Mouse (Mus musculus) bone marrow, adult 2 months (tissue): ENCODE data around the gene Myh7b. TPM values are rescaled to one million over a fixed set of nuclear protein-coding genes. Genes with fewer than 3 reads are reported as not detected.

Source experiments
- H3K27ac ChIP-seq: fragments of 200-500 bp; 2 replicates; pipeline ENCODE4 v1.5.1; 2012; ENCODE audit warnings: low read depth, mild to moderate bottlenecking, control low read depth, inconsistent platforms, low read length; ENCODE audit not compliant: control insufficient read depth, poor library complexity, insufficient read depth
- H3K4me1 ChIP-seq: fragments of 200-500 bp; 2 replicates; pipeline ENCODE4 v1.6.1; 2011; ENCODE audit warnings: low read length; ENCODE audit not compliant: control insufficient read depth, insufficient read depth
- H3K4me3 ChIP-seq: fragments of 200-500 bp; replicated peaks from 2 replicates; pipeline ENCODE3; 2011; ENCODE audit warnings: mild to moderate bottlenecking, low read depth, low read length, control low read depth; ENCODE audit not compliant: control insufficient read depth
- CTCF ChIP-seq: fragments of 200-500 bp; IDR thresholded peaks from 2 replicates; pipeline ENCODE4 v1.5.1; 2011; ENCODE audit warnings: low read length, control low read depth; ENCODE audit not compliant: control insufficient read depth, insufficient read depth
- POLR2A ChIP-seq: fragments of 200-500 bp; IDR thresholded peaks from 2 replicates; pipeline ENCODE4 v1.6.1; 2011; ENCODE audit warnings: low read depth, mild to moderate bottlenecking, control low read depth, low read length, borderline replicate concordance; ENCODE audit not compliant: control insufficient read depth
- WGBS: fragments of 180-500 bp; shearing (Covaris S2); methylation state at CpG from one replicate; pipeline ENCODE4 v1.1.7; 2018; 5-methylcytosine and 5-hydroxymethylcytosine counted together
- polyA plus RNA-seq: library from polyadenylated mRNA; stranded (reverse); fragments of >200 nt; gene quantifications from 2 replicates; pipeline ENCODE4 v1.2.4, GENCODE M21; 2011; ENCODE audit warnings: low replicate concordance; ENCODE audit not compliant: missing spikeins, insufficient read depth, insufficient read length

Myh7b gene
- polyA plus RNA-seq, 1 experiment, result not detected

GRCm38 (mm10) chr2:155655759-155656372, 44.9 kb downstream of the Myh7b start:
- Histone ChIP-seq H3K4me1 (no peaks in the 10 kb centered on the region), H3K27ac (no peak overlapping the region), H3K4me3 (no peak overlapping the region)
- TF ChIP-seq POLR2A (no peak), CTCF (no peak)
- whole genome bisulfite sequencing, result 90% methylated on average over 6 of the region's 6 CpGs

- no peak overlapping the region for H3K4me3 ChIP-seq
- TF ChIP-seq CTCF (no peak), POLR2A (no peak)
- 90% methylated on average over 5 of the region's 5 CpGs for WGBS
- H3K4me1 ChIP-seq, result no peaks in the 10 kb centered on the region
- H3K27ac ChIP-seq, result no peak overlapping the region
Observed at GRCm38 (mm10) chr2:155662390-155662789, 51.4 kb downstream of the Myh7b start.

GRCm38 (mm10) chr2:155663097-155663496, 52.1 kb downstream of the Myh7b start:
- WGBS, result 24% methylated on average over 5 of the region's 5 CpGs
- H3K4me1 ChIP-seq, result no peaks in the 10 kb centered on the region
- TF ChIP-seq POLR2A (no peak), CTCF (peak; percentile 59)
- no peak overlapping the region for H3K4me3 ChIP-seq
- no peak overlapping the region for H3K27ac ChIP-seq

GRCm38 (mm10) chr2:155663910-155664460, 53.0 kb downstream of the Myh7b start:
- H3K4me3 ChIP-seq, result no peak overlapping the region
- WGBS, result 83% methylated on average over 6 of the region's 6 CpGs
- no peak for TF ChIP-seq CTCF
- TF ChIP-seq POLR2A, result no peak

GRCm38 (mm10) chr2:155667881-155668280, 56.9 kb downstream of the Myh7b start:
- TF ChIP-seq POLR2A (no peak), CTCF (no peak)
- Histone ChIP-seq H3K27ac (no peak overlapping the region), H3K4me1 (no peaks in the 10 kb centered on the region), H3K4me3 (no peak overlapping the region)
- WGBS, result 90% methylated on average over 8 of the region's 8 CpGs

More at GRCm38 (mm10) chr2:155663910-155664460, 53.0 kb downstream of the Myh7b start:
- no peak overlapping the region for H3K27ac ChIP-seq
- no peaks in the 10 kb centered on the region for H3K4me1 ChIP-seq

GRCm38 (mm10) chr2:155668461-155668860, 57.4 kb downstream of the Myh7b start:
- TF ChIP-seq CTCF (peak; percentile 29; the same call in 1 of the 2 replicates), POLR2A (no peak)
- no peak overlapping the region for H3K4me3 ChIP-seq
- no peak overlapping the region for H3K27ac ChIP-seq
- H3K4me1 ChIP-seq, result no peaks in the 10 kb centered on the region
- whole genome bisulfite sequencing, result 84% methylated on average over 4 of the region's 4 CpGs

GRCm38 (mm10) chr2:155671236-155671635, 60.2 kb downstream of the Myh7b start:
- TF ChIP-seq CTCF (no peak), POLR2A (no peak)
- no peaks in the 10 kb centered on the region for H3K4me1 ChIP-seq
- H3K4me3 ChIP-seq, result no peak overlapping the region
- 82% methylated on average over 4 of the region's 4 CpGs for WGBS
- H3K27ac ChIP-seq, result no peak overlapping the region

GRCm38 (mm10) chr2:155673546-155673945, 62.5 kb downstream of the Myh7b start:
- 17% methylated on average over 2 of the region's 2 CpGs for WGBS
- H3K27ac ChIP-seq, result no peak overlapping the region
- no peaks in the 10 kb centered on the region for H3K4me1 ChIP-seq
- no peak overlapping the region for H3K4me3 ChIP-seq
- TF ChIP-seq POLR2A (no peak), CTCF (peak; percentile 79)

DNA sequence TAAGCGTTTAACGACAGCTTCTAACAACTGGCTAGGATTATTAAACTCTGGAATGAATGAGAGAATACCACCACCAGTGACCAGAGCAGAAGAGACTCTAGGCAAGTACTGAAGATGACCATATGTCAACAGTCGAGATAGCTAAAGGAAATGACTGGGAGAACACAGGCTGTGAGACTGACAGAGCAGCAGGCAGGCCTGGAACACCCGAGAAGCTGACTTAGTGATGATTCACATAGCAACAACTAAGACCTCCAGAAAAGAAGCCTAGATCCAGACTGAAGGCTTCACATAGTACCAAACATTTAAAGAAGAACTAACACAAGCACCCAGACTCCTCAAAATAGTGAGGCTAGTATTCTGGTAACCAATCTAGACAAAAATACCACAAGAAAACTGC, 64.1 kb downstream of the Myh7b start:
- WGBS, result 60% methylated on average over 4 of the region's 4 CpGs
- H3K27ac ChIP-seq, result no peak overlapping the region
- H3K4me3 ChIP-seq, result no peak overlapping the region
- H3K4me1 ChIP-seq, result no peaks in the 10 kb centered on the region
- TF ChIP-seq POLR2A, result no peak
- no peak for TF ChIP-seq CTCF
